Mouse (Mus musculus): Measurements from ENCODE around the gene Helt. TPM values are rescaled to one million over a fixed set of nuclear protein-coding genes. Genes with fewer than 3 reads are reported as not detected.
A peak's percentile ranks its signal among the peaks of the same experiment; 100 is the strongest.

The Helt gene
- not detected for total RNA-seq (2021)

DNA sequence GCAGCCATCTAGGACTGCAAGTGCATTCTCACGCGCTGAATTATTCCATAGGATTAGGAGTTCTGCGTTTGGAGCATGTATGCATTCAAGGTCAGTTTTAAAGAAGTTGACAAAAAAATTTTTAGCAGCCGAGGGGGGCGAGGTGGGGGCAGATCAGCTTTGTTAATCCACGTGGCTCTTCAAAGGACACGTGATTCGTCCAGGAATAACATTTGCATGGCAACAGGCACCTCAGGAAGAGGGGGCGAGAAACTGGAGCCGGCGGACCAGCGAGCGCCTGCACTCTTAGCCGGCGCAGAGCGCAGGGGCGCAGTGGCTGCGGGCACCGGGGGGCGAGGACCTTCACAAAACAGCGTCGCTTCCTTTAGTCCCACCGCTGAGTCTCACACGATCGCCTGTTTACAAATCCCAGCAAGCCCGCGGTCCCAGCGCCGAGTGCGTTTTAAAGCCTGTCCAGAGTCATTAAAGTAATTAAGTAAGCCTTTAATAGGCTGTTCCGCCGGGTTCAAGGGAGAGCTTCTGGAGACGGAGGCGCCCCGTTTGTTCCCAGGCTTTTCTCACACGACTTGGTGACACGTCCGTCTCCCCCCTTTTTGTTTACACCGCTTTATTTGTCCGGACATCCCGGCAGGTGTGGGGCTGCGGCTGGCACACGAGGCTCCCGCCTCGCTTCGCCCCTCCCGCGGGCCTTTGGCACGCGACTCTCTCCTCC is at the start of gene Helt:
Gene Helt, minus strand, starts transcription at position 491 of the 712 bp plus-strand sequence.
- intact Hi-C loops (cut with DNase I) = no loop called here
- no peak for DNase-seq (ENCODE audit: extremely low spot score in 1 of 2, low spot score in 2 of 2)

DNA sequence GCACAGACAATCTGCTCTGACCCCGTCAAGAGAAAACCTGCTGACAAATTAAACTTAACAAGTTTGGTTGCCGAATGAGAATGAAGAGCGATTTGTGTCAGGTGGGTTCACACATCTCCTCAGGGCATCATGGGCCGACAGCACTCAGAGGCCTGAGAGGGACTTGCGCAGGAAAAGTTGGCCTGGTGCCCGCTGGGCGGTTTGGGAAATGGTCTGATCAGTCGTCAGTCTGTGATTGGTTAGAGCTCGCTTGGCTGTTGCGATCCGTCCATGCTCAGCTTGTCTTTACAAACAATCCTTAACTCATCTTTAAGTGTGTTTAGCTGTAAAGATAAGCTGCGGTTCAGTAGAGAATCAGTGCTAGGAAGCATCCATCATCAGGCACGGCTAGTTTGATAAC is 47.8 kb upstream of the Helt start:
- intact Hi-C loops (cut with DNase I) = no loop called here
- peak in 1 of 2 experiments; percentile 33 for DNase-seq (ENCODE audit: extremely low spot score in 1 of 2, low spot score in 2 of 2)

DNA sequence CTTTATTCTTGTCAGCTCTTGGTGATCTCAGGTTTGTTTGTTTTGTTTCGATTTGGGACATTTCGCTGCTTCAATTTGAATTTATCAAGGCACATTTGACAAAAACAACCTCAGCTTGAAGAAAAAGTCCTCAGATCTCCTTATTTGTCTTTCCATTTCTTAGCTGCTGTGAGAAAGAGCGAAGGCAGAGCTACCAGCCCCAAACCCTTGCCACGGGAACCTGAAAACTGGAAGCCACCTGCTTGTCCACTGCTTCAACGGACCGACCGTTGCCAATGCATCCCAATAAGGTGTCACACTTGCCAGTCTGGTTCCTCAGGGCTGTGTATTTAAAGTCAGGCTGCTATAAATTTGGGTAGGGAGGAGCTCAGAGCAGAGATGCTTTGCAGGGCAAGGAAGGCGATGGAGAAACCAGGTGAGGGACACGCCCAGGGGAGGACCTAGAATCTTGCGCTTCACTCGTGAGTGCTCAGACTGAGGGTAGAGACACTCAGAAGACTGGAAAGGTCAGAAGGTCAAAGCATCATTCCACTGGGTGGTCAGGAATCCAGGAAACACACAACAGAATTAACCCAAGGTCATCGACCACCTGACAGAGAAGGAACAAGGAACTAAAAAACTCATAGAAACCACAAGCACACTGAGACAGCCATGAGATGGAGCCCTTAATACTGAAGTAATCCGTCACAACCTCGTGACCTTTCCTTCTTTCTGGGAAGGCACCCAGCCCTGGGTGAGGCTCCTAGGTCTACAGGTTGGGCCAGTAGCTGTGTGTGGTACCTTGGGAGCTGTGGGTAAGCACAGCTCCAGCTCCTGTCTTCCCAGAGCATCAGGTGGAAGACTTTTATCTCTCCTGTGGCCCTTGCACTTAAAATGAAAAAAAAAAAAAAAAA is 46.2 kb upstream of the Helt start:
- intact Hi-C loops (cut with DNase I) = no loop called here
- DNase-seq (ENCODE audit: extremely low spot score in 1 of 2, low spot score in 2 of 2) = no peak

DNA sequence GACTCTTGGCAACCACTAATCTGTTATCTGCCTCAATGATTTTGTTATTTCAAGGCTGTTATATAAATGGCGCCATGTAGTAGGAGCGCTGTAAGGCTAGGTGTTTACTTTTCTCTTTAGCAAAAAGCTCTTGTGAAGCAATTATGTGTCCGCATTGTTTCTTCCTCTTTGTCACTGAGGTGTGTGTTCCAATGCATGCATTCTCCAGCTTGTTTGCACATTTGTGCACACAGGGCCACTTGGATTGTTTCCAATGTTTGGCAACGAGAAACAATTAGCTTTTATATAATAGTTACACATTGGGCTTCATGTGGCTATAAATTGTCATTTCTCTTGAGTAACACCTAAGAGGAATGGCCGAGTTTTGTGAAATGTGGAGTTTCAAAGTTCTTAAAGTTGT is 44.8 kb upstream of the Helt start:
- intact Hi-C loops (cut with DNase I) = no loop called here
- no peak for DNase-seq (ENCODE audit: extremely low spot score in 1 of 2, low spot score in 2 of 2)

DNA sequence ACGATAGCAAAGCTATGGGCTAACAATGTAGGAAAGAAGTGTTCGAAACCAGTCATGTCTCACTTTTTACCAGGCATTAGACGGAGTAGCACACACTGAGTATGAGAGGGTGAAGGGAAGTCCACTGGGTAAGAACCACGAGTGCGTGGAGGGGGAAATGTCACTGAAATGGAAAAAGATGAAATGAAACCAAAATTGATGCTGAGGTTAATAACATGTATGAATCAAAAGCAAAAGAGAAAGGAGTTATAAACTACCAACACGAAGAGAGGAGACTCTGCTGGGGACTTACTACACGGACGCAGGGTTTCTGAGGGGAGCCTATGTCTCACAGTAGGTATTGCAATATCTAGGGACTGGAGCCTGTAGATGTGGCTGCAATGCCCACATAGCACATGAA is 41.9 kb upstream of the Helt start:
- intact Hi-C loops (cut with DNase I) = no loop called here
- DNase-seq (ENCODE audit: extremely low spot score in 1 of 2, low spot score in 2 of 2) = no peak

DNA sequence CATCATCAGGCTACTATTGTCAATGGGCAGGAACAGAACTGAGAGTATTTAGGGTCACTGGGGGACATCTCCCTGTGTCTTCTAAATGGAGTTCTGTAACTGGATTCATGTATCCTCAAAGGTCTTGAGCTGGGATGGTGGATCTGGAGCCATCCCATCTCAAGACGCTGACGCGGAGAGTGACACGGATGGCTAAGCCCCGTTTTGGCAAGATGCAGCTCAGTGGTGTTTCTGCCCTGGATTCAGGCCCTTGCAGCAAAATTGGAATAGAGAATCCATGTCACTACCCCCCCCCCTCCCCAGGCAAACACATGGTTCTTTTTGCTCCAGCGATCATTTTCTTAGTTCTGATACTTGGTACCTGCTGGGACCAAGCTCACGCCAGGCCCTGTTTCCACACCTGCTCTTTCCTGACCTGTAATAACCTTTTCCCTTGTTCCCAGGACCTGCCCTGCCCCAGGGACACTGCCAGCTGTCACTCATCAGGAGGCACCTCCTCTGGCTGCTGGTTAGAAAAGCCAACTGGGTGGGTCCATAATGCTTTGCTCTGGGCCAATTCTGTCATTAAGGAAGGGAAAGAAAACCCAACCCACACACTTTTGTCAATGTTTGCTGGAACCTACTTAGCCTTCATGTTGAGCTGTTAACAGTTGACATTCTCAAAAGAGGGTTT is 38.1 kb upstream of the Helt start:
- no peak for DNase-seq (ENCODE audit: extremely low spot score in 1 of 2, low spot score in 2 of 2)
- intact Hi-C loops (cut with DNase I) = no loop called here

DNA sequence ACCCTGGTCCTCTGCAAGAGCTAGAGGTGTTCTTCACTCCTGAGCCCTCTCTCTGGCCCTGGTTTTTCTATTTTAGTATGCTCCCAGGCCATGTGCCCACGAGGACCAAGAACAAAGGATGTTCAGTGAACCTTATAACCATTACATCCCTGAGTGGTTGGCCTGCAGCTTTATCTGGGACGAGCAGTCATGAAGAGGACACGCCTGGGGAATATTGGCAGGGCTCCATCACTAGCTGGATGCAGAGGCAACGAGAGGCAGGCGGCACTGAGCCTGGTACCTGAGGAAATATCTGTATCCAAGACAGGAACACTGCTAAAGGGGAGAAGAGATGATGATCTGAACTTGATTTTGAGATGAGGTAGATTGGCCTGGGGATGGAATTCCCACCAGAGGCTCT is 37.3 kb upstream of the Helt start:
- intact Hi-C loops (cut with DNase I) = no loop called here
- DNase-seq (ENCODE audit: extremely low spot score in 1 of 2, low spot score in 2 of 2) = no peak

DNA sequence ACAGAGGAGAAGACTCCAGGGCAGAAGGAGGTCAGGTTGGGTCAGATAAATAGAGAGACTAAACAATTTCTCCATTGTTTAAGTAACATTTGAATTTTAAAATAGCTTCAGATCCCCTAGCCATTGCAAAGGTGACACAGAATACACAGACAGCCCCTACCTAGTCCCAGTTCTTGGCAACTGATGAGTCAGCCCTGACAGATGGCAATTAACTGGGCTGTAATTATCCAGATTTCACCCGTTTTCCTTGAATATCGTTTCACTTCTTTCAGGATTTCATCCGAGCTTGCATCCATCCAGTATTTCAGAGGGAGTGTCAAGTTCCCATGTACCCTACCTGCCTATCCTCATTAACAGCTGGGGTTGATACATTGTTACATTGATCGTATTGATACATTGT is 34.9 kb upstream of the Helt start:
- intact Hi-C loops (cut with DNase I) = no loop called here
- no peak for DNase-seq (ENCODE audit: extremely low spot score in 1 of 2, low spot score in 2 of 2)

DNA sequence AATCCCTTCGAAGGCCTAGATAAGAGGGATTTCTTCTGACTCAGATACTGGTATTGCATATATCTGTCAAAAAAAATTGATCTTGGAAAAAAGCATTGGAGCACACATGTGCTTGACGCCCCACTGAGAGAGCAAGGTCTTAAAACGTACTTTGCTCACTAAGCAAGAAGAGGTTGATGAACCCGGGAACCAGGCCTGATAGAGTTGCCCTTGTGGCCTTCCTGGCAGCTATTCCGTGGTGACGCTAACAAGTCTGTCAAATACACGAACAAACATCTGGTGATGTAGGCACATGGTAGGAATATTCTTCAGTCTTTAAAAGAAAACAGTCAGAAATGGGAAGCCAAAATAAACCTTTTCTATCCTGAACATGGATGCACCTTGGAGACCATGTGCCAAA is 32.8 kb upstream of the Helt start:
- no peak for DNase-seq (ENCODE audit: extremely low spot score in 1 of 2, low spot score in 2 of 2)
- intact Hi-C loops (cut with DNase I) = no loop called here

DNA sequence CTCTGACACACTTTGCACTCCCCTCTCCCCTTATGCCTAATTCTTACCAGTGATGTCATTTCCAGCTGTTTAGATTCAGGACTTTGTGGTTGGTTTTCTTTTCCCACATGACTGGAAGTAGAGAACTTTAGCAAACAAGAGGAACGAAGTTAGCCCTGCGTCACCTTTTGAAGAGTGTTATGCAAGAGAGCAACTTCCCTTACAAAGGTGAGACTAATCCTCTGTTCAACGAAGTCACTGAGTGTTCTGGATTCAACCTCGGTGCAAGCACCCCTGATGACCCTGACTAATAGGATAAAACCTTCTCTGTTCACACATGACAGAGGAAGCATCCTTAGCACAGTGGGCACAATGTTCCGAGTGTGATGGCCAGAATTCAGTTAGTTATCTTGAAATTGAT is 32.2 kb upstream of the Helt start:
- no peak for DNase-seq (ENCODE audit: extremely low spot score in 1 of 2, low spot score in 2 of 2)
- intact Hi-C loops (cut with DNase I) = no loop called here

DNA sequence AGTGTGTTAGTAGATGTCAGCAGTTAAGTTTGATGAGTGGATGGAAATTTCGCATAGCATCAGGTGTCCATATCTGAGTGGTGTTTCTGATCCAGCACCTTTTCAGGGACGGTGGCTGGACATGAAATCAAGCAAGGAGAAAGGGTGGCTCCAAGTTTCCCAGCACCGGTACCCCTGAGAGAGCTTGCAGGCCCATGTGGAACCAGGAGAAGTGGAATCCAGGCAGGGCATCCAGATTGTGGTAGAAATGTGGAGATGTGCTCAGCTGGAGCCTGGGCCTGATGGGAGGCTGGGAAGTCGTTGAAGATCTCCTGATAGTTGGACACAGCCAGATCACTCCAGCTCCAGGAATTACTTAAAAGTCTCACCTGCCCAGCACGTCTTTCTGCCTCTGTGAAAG is 30.2 kb upstream of the Helt start:
- DNase-seq (ENCODE audit: extremely low spot score in 1 of 2, low spot score in 2 of 2) = no peak
- intact Hi-C loops (cut with DNase I) = no loop called here

DNA sequence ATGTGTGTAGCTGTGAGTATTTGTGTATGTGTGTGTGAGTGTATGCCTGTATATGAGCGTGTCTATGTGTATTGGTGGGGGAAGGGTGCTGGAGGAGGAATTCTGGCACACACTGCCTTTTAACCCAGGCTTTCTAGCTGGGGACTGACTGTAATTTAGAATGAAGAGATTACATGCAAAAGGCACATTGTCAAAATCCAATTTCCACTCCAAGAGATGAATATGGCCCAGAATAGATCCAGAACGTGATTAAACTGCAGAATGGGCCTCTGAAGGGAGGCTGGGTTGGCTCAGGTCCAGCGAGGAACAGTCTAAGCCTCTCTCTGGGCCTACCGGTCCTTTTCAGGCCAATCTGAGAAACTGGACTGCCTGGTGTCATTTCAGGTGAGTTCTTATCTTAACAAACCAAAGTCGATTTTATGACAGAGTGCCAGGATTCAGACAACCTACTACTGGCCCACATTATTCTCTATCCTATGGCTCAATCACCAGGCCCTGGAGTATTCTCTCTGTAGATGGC is 29.3 kb upstream of the Helt start:
- intact Hi-C loops (cut with DNase I) = no loop called here
- DNase-seq (ENCODE audit: extremely low spot score in 1 of 2, low spot score in 2 of 2) = peak in 1 of 2 experiments; percentile 42

DNA sequence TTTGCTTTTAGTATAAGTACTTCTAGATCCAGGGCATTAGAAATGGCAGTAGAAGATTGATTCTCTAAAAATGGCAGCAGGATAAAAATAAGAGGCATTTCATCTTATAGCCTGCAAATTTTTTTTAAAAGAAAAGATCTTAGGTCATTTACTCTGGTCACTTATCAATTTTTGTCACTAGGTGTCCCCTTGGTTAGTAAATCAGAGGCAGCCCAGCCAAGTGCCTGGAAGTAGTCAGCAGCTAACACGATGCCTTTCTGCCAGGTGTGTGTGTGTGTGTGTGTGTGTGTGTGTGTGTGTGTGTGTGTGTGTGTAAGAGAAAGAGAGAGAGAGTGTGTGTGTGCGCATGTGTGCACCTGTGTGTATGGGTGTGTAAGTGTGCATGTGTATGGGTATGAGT is 28.4 kb upstream of the Helt start:
- intact Hi-C loops (cut with DNase I) = no loop called here
- no peak for DNase-seq (ENCODE audit: extremely low spot score in 1 of 2, low spot score in 2 of 2)

DNA sequence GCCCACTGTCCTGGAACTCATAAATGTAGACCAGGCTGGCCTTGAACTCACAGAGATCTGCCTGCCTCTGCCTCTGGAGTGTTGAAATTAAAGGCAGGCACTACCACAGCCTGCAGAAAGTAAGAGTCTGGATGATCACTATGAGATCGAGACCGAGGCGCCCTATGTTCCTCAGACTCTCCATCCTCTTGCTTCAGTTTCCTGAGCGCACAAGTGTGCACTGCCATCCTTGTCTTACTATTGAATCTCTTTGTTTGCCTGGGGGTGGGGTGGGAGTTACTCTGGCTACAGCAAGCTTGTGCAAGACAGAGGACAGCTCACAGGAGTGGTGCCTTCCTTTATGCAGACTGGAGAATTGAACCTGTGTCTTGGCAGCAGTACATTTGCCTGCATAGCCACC is 27.9 kb upstream of the Helt start:
- DNase-seq (ENCODE audit: extremely low spot score in 1 of 2, low spot score in 2 of 2) = no peak
- intact Hi-C loops (cut with DNase I) = no loop called here

DNA sequence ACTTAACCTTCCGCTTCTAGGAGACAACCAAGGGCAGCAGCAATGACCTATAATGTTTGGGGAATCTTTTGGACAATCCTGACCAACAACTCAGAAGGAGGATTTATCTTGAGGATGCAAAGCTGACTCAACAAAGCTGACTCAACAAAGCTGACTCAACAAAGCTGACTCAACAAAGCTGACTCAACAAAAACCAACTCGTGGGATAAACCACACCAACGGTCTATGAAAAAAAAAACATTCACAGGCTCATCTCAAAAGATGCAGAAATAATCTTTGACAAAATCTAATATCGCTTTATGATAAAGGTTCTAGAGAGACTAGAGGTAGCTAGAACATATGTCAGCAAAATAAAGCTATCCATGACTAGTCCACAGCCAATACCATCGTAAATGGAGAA is 24.3 kb upstream of the Helt start:
- intact Hi-C loops (cut with DNase I) = no loop called here
- DNase-seq (ENCODE audit: extremely low spot score in 1 of 2, low spot score in 2 of 2) = no peak

DNA sequence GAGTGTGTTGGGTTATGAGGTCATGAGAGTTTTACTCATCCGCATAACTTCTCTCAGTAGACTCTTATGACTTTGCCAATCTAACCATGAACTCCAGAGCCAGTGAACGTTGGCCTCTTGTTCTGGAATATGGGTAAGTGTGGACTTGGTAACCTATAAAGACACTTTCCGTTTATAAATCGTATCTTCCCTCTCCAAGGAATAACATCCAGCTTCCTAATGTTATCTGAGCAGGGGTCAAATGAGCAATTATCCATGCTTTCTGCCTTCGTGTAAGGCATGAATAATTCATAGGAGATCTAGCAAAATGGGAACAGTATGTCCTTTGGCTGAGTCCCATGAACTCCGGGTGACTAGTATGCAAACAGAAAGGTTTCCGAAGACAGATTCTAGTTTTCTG is 22.7 kb upstream of the Helt start:
- intact Hi-C loops (cut with DNase I) = no loop called here
- no peak for DNase-seq (ENCODE audit: extremely low spot score in 1 of 2, low spot score in 2 of 2)

DNA sequence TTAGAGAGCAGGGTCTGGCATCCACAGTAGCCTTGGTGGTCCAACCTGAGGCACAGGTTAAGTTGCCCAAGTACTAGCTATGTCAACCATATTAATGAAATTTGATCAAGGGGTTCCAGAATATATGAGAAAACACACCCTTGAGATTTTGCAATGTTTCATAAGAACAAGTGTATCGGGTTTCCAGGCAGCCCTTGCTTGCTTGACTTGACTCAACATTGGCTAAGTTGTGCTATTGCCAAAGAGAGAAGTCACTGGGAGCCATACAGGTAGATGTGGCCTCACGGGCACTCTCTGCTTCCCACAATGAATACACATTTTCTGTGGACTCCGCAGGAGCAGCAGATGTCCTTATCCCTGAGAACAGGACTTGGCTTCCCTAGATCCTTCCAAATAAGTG is 19.3 kb upstream of the Helt start:
- intact Hi-C loops (cut with DNase I) = no loop called here
- no peak for DNase-seq (ENCODE audit: extremely low spot score in 1 of 2, low spot score in 2 of 2)

DNA sequence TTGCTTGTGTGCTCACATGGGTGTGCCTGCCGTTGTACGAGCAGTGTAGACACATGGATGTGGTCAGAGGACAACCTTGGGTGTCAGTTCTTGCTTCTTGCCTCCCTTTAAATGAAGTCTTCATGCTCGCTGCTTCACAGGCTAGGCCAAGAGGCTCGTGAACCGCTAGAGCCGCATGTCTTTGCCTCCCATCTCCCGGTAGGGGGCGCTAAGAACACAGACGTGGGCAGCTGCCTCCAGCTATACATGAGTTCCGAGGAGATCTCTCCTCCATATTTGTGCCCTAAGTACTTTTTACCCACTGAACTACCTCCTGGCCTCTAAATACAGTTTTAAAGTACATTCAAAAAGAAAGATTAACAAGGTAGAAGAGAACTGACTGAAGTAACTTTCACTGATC is 16.7 kb upstream of the Helt start:
- DNase-seq (ENCODE audit: extremely low spot score in 1 of 2, low spot score in 2 of 2) = peak; percentile 73 to 89
- intact Hi-C loops (cut with DNase I) = loop anchor here (2.0 kb wide), 1 partner anchor 236 kb away; no protein-coding TSS in a partner anchor

DNA sequence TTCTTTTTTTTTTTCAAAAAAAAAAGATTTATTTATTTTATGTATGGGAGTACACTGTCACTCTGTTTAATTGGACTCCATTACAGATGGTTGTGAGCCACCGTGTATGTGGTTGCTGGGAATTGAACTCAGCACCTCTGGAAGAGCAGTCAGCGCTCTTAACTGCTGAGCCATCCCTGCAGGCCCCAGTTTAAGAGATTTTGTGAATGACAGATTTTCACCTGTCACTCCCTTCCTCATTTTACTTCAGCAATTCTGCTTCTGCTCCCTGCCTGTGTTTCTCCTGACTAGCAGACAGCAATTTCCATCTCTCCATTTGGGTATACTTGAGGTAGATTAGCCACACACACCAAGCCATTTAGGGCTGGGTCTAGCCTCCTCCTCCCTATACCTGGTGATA is 13.7 kb upstream of the Helt start:
- intact Hi-C loops (cut with DNase I) = loop anchor here (5.0 kb wide), 1 partner anchor 66 kb away; no protein-coding TSS in a partner anchor
- DNase-seq (ENCODE audit: extremely low spot score in 1 of 2, low spot score in 2 of 2) = no peak
